Mouse (Mus musculus) hindbrain, postnatal 0 days (tissue): ENCODE results near the gene Armc10. TPM values are rescaled to one million over a fixed set of nuclear protein-coding genes. Genes with fewer than 3 reads are reported as not detected.
A peak's percentile ranks its signal among the peaks of the same experiment; 100 is the strongest.

Experiments used
- ATAC-seq: fragments of 200-750 bp; cut with Nextera tagmentation; 2 replicates; pipeline ENCODE4 v1.8.0; 2017; ENCODE audit warnings: mild to moderate bottlenecking, moderate TSS enrichment, moderate library complexity
- DNase-seq: peaks from one replicate; pipeline ENCODE4 v3.0.0-alpha.2; 2015; ENCODE audit warnings: low spot score
- H3K27ac ChIP-seq: fragments of 300-500 bp; sonication (generic); 2 replicates; pipeline ENCODE4 v1.5.1; 2014; ENCODE audit warnings: mild to moderate bottlenecking
- H3K27me3 ChIP-seq: fragments of 300-500 bp; sonication (generic); 2 replicates; pipeline ENCODE4 v1.6.1; 2014; ENCODE audit warnings: low read length, mixed read lengths; ENCODE audit not compliant: insufficient read depth
- H3K36me3 ChIP-seq: fragments of 300-500 bp; sonication (generic); 2 replicates; pipeline ENCODE4 v1.6.1; 2014; ENCODE audit warnings: low read length, mixed read lengths; ENCODE audit not compliant: insufficient read depth
- H3K4me1 ChIP-seq: fragments of 300-500 bp; sonication (generic); 2 replicates; pipeline ENCODE4 v1.6.1; 2014; ENCODE audit warnings: antibody characterized with exemption, low read length, mixed read lengths; ENCODE audit not compliant: insufficient read depth
- H3K4me2 ChIP-seq: fragments of 300-500 bp; sonication (generic); 2 replicates; pipeline ENCODE4 v1.6.1; 2014; ENCODE audit warnings: low read depth, mild to moderate bottlenecking, low read length, moderate library complexity, mixed read lengths
- H3K4me3 ChIP-seq: fragments of 300-500 bp; sonication (generic); 2 replicates; pipeline ENCODE4 v1.5.1; 2014; ENCODE audit warnings: low read length
- H3K9ac ChIP-seq: fragments of 300-500 bp; sonication (generic); replicated peaks from 2 replicates; pipeline ENCODE4 v1.6.1; 2014; ENCODE audit warnings: mild to moderate bottlenecking, low read length, moderate library complexity, mixed read lengths
- H3K9me3 ChIP-seq: fragments of 300-500 bp; sonication (generic); 2 replicates; pipeline ENCODE4 v1.6.1; 2016; ENCODE audit warnings: low read length, mixed read lengths
- CTCF ChIP-seq: IDR thresholded peaks from 2 replicates; pipeline ENCODE4 v1.5.1; 2016; ENCODE audit warnings: antibody characterized with exemption, control low read depth, low read depth
- WGBS: fragments of 180-500 bp; shearing (Covaris S2); extraction: QIAGEN DNeasy Blood & Tissue Kit; methylation state at CpG from one replicate; pipeline ENCODE4 v1.1.7; 2014; 5-methylcytosine and 5-hydroxymethylcytosine counted together
- polyA plus RNA-seq: library from polyadenylated mRNA; unstranded; fragments of >200 nt; fragmentation: Nextera tagmentation; extraction: Ambion mirVana; gene quantifications from 2 replicates; pipeline ENCODE4 v1.2.1, GENCODE M21; 2015
- total RNA-seq: library from RNA; depleted of rRNA; stranded (reverse); fragments of >200 nt; gene quantifications from 2 replicates; pipeline ENCODE4 v1.2.3, GENCODE M21; 2014

Gene Armc10
- total and polyA plus RNA-seq, 2 experiments from 2014 or later, result 32.8 to 78.7 TPM

- WGBS, result 98% methylated on average over 6 of the region's 6 CpGs
- DNase-seq, result no peak
- Histone ChIP-seq H3K27ac (no peak overlapping the region), H3K9me3 (no peaks in the 10 kb centered on the region), H3K9ac (no peak overlapping the region), H3K36me3 (peaks cover 6% of the 10 kb centered on the region; the same call in 1 of the 2 replicates), H3K4me1 (no peaks in the 10 kb centered on the region), H3K4me3 (no peak overlapping the region), H3K4me2 (no peak overlapping the region), H3K27me3 (no peaks in the 10 kb centered on the region)
- no peak for TF ChIP-seq CTCF
- ATAC-seq, result no peak
Measured at GRCm38 (mm10) chr5:21677939-21678338, 32.3 kb downstream of the Armc10 start.

GRCm38 (mm10) chr5:21678363-21678762 is 32.8 kb downstream of the Armc10 start:
- no peaks in the 10 kb centered on the region for H3K4me1 ChIP-seq
- 94% methylated on average over 9 of the region's 9 CpGs for WGBS
- no peak overlapping the region for H3K4me2 ChIP-seq
- DNase-seq (no peak), ATAC-seq (no peak)
- H3K36me3 ChIP-seq, result peaks cover 6% of the 10 kb centered on the region; the same call in 1 of the 2 replicates
- H3K4me3 ChIP-seq, result no peak overlapping the region
- H3K9ac ChIP-seq, result no peak overlapping the region
- no peak overlapping the region for H3K27ac ChIP-seq
- no peaks in the 10 kb centered on the region for H3K27me3 ChIP-seq
- H3K9me3 ChIP-seq, result no peaks in the 10 kb centered on the region
- no peak for TF ChIP-seq CTCF

- Histone ChIP-seq H3K4me1 (no peaks in the 10 kb centered on the region), H3K4me2 (no peak overlapping the region), H3K27me3 (no peaks in the 10 kb centered on the region), H3K9me3 (no peaks in the 10 kb centered on the region), H3K4me3 (no peak overlapping the region), H3K36me3 (0 out of 2 replicates have a peak, but pooled peaks cover 6% of the 10 kb centered on the region), H3K9ac (no peak overlapping the region), H3K27ac (no peak overlapping the region)
- DNase-seq, result no peak
- WGBS, result 58% methylated on average over 4 of the region's 4 CpGs
- no peak for TF ChIP-seq CTCF
- ATAC-seq, result no peak
Measured at GRCm38 (mm10) chr5:21680029-21680428, 34.4 kb downstream of the Armc10 start.

GRCm38 (mm10) chr5:21680940-21681339 is 35.3 kb downstream of the Armc10 start:
- H3K9ac ChIP-seq, result no peak overlapping the region
- no peak for DNase-seq
- H3K4me2 ChIP-seq, result no peak overlapping the region
- H3K27me3 ChIP-seq, result no peaks in the 10 kb centered on the region
- no peak for TF ChIP-seq CTCF
- ATAC-seq, result no peak
- H3K9me3 ChIP-seq, result no peaks in the 10 kb centered on the region
- WGBS, result 83% methylated on average over 5 of the region's 5 CpGs
- no peak overlapping the region for H3K27ac ChIP-seq
- H3K4me1 ChIP-seq, result no peaks in the 10 kb centered on the region
- no peaks in the 10 kb centered on the region for H3K36me3 ChIP-seq
- no peak overlapping the region for H3K4me3 ChIP-seq

- no peaks in the 10 kb centered on the region for H3K9me3 ChIP-seq
- 92% methylated on average over 9 of the region's 9 CpGs for WGBS
- no peak overlapping the region for H3K4me3 ChIP-seq
- TF ChIP-seq CTCF, result no peak
- no peaks in the 10 kb centered on the region for H3K36me3 ChIP-seq
- no peak overlapping the region for H3K27ac ChIP-seq
- no peak for DNase-seq
- H3K9ac ChIP-seq, result no peak overlapping the region
- no peaks in the 10 kb centered on the region for H3K4me1 ChIP-seq
- H3K4me2 ChIP-seq, result no peak overlapping the region
- no peak for ATAC-seq
- H3K27me3 ChIP-seq, result no peaks in the 10 kb centered on the region
Measured at GRCm38 (mm10) chr5:21683811-21684210, 38.2 kb downstream of the Armc10 start.

GRCm38 (mm10) chr5:21685001-21685400 is 39.4 kb downstream of the Armc10 start:
- TF ChIP-seq CTCF, result no peak
- Histone ChIP-seq H3K4me3 (no peak overlapping the region), H3K4me2 (no peak overlapping the region), H3K4me1 (no peaks in the 10 kb centered on the region), H3K27ac (no peak overlapping the region), H3K36me3 (no peaks in the 10 kb centered on the region), H3K9me3 (no peaks in the 10 kb centered on the region), H3K9ac (no peak overlapping the region), H3K27me3 (no peaks in the 10 kb centered on the region)
- WGBS, result 78% methylated on average over 10 of the region's 10 CpGs
- ATAC-seq (no peak), DNase-seq (no peak)

GRCm38 (mm10) chr5:21687042-21687441 is 41.4 kb downstream of the Armc10 start:
- 50% methylated on average over 4 of the region's 4 CpGs for WGBS
- Histone ChIP-seq H3K27ac (no peak overlapping the region), H3K27me3 (no peaks in the 10 kb centered on the region), H3K4me1 (no peaks in the 10 kb centered on the region), H3K36me3 (no peaks in the 10 kb centered on the region), H3K4me3 (no peak overlapping the region), H3K9me3 (no peaks in the 10 kb centered on the region), H3K9ac (no peak overlapping the region), H3K4me2 (no peak overlapping the region)
- no peak for ATAC-seq
- no peak for TF ChIP-seq CTCF
- DNase-seq, result peak; percentile 4
